Mouse (Mus musculus): ENCODE results near the gene Ntmt1. TPM values are rescaled to one million over a fixed set of nuclear protein-coding genes. Genes with fewer than 3 reads are reported as not detected.

The Ntmt1 gene
- polyA plus RNA-seq, 1 experiment from 2014 or later, result 131 TPM

- Histone ChIP-seq H3K36me3 (replicated peaks) (peaks cover 50% of the 10 kb centered on the region), H3K27me3 (ENCODE audit: poor library complexity, severe bottlenecking) (peaks cover 14% of the 10 kb centered on the region; the same call in 1 of the 2 replicates), H3K27ac (no peak overlapping the region), H3K9me3 (no peaks in the 10 kb centered on the region), H3K4me1 (peaks cover 38% of the 10 kb centered on the region), H3K4me3 (peak overlapping the region; percentile 7; the same call in 1 of the 2 replicates)
- DNase-seq (ENCODE audit: extremely low spot score, low spot score), result no peak
- 94% methylated on average over 5 of the region's 5 CpGs for WGBS
Observed at GRCm38 (mm10) chr2:30809503-30809902, 1.9 kb downstream of the Ntmt1 start.

GRCm38 (mm10) chr2:30810573-30810972, 2.9 kb downstream of the Ntmt1 start:
- no peaks in the 10 kb centered on the region for H3K9me3 ChIP-seq
- H3K4me1 ChIP-seq, result peaks cover 38% of the 10 kb centered on the region
- no peak for DNase-seq (ENCODE audit: extremely low spot score, low spot score)
- H3K27ac ChIP-seq, result no peak overlapping the region
- H3K27me3 ChIP-seq (ENCODE audit: poor library complexity, severe bottlenecking), result 0 out of 2 replicates have a peak, but pooled peaks cover 3% of the 10 kb centered on the region
- 95% methylated on average over 7 of the region's 7 CpGs for WGBS
- H3K36me3 ChIP-seq (replicated peaks), result peaks cover 61% of the 10 kb centered on the region
- no peak overlapping the region for H3K4me3 ChIP-seq

GRCm38 (mm10) chr2:30816383-30816782, 8.8 kb downstream of the Ntmt1 start:
- peaks cover 99% of the 10 kb centered on the region for H3K36me3 ChIP-seq (replicated peaks)
- no peak for DNase-seq (ENCODE audit: extremely low spot score, low spot score)
- H3K9me3 ChIP-seq, result peaks cover 9% of the 10 kb centered on the region; the same call in 1 of the 2 replicates
- 85% methylated on average over 1 of the region's 1 CpGs for WGBS
- H3K27ac ChIP-seq, result no peak overlapping the region
- no peak overlapping the region for H3K4me3 ChIP-seq
- H3K27me3 ChIP-seq (ENCODE audit: poor library complexity, severe bottlenecking), result no peaks in the 10 kb centered on the region
- H3K4me1 ChIP-seq, result no peaks in the 10 kb centered on the region

GRCm38 (mm10) chr2:30819873-30820272, 12.2 kb downstream of the Ntmt1 start:
- Histone ChIP-seq H3K9me3 (peaks cover 10% of the 10 kb centered on the region; the same call in 1 of the 2 replicates), H3K36me3 (replicated peaks) (peaks cover 99% of the 10 kb centered on the region), H3K27me3 (ENCODE audit: poor library complexity, severe bottlenecking) (no peaks in the 10 kb centered on the region), H3K4me1 (peaks cover 20% of the 10 kb centered on the region), H3K27ac (no peak overlapping the region), H3K4me3 (no peak overlapping the region)
- 93% methylated on average over 5 of the region's 5 CpGs for WGBS
- DNase-seq (ENCODE audit: extremely low spot score, low spot score), result no peak

GRCm38 (mm10) chr2:30821073-30821472, 13.4 kb downstream of the Ntmt1 start:
- no peak for DNase-seq (ENCODE audit: extremely low spot score, low spot score)
- peaks cover 99% of the 10 kb centered on the region for H3K36me3 ChIP-seq (replicated peaks)
- no peak overlapping the region for H3K27ac ChIP-seq
- peaks cover 10% of the 10 kb centered on the region; the same call in 1 of the 2 replicates for H3K9me3 ChIP-seq
- no peaks in the 10 kb centered on the region for H3K27me3 ChIP-seq (ENCODE audit: poor library complexity, severe bottlenecking)
- 97% methylated on average over 3 of the region's 3 CpGs for WGBS
- no peak overlapping the region for H3K4me3 ChIP-seq
- peaks cover 20% of the 10 kb centered on the region for H3K4me1 ChIP-seq

- 93% methylated on average over 8 of the region's 8 CpGs for WGBS
Observed at GRCm38 (mm10) chr2:30822460-30822859, 14.8 kb downstream of the Ntmt1 start.

GRCm38 (mm10) chr2:30823385-30824153, 15.9 kb downstream of the Ntmt1 start:
- no peaks in the 10 kb centered on the region for H3K27me3 ChIP-seq (ENCODE audit: poor library complexity, severe bottlenecking)
- 85% methylated on average over 13 of the region's 13 CpGs for WGBS
- peaks cover 10% of the 10 kb centered on the region; the same call in 1 of the 2 replicates for H3K9me3 ChIP-seq
- DNase-seq (ENCODE audit: extremely low spot score, low spot score), result no peak
- H3K36me3 ChIP-seq (replicated peaks), result peaks cover 85% of the 10 kb centered on the region
- H3K27ac ChIP-seq, result no peak overlapping the region
- H3K4me1 ChIP-seq, result peaks cover 44% of the 10 kb centered on the region
- no peak overlapping the region for H3K4me3 ChIP-seq

More at GRCm38 (mm10) chr2:30822460-30822859, 14.8 kb downstream of the Ntmt1 start:
- Histone ChIP-seq H3K4me3 (no peak overlapping the region), H3K36me3 (replicated peaks) (peaks cover 96% of the 10 kb centered on the region), H3K27me3 (ENCODE audit: poor library complexity, severe bottlenecking) (no peaks in the 10 kb centered on the region), H3K9me3 (peaks cover 10% of the 10 kb centered on the region; the same call in 1 of the 2 replicates), H3K4me1 (peaks cover 34% of the 10 kb centered on the region), H3K27ac (no peak overlapping the region)
- DNase-seq (ENCODE audit: extremely low spot score, low spot score), result no peak

GRCm38 (mm10) chr2:30826825-30827748, 19.5 kb downstream of the Ntmt1 start:
- Histone ChIP-seq H3K27ac (peak overlapping the region; percentile 89), H3K4me3 (peak overlapping the region; percentile 100), H3K4me1 (peaks cover 60% of the 10 kb centered on the region), H3K27me3 (ENCODE audit: poor library complexity, severe bottlenecking) (no peaks in the 10 kb centered on the region), H3K36me3 (replicated peaks) (peaks cover 50% of the 10 kb centered on the region), H3K9me3 (no peaks in the 10 kb centered on the region)
- 37% methylated on average over 26 of the region's 26 CpGs for WGBS
- peak; percentile 46 for DNase-seq (ENCODE audit: extremely low spot score, low spot score)

- peaks cover 55% of the 10 kb centered on the region for H3K4me1 ChIP-seq
- H3K4me3 ChIP-seq, result peak overlapping the region; percentile 100
- under 1% methylated on average over 63 of the region's 63 CpGs for WGBS
- H3K27ac ChIP-seq, result peak overlapping the region; percentile 89
- peaks cover 42% of the 10 kb centered on the region for H3K36me3 ChIP-seq (replicated peaks)
- H3K27me3 ChIP-seq (ENCODE audit: poor library complexity, severe bottlenecking), result no peaks in the 10 kb centered on the region
- H3K9me3 ChIP-seq, result no peaks in the 10 kb centered on the region
- peak; percentile 94 for DNase-seq (ENCODE audit: extremely low spot score, low spot score)
Observed at GRCm38 (mm10) chr2:30827749-30828475, 20.3 kb downstream of the Ntmt1 start.

- 50% methylated on average over 5 of the region's 5 CpGs for WGBS
- H3K36me3 ChIP-seq (replicated peaks), result peaks cover 28% of the 10 kb centered on the region
- no peak overlapping the region for H3K4me3 ChIP-seq
- H3K9me3 ChIP-seq, result no peaks in the 10 kb centered on the region
- peaks cover 60% of the 10 kb centered on the region for H3K4me1 ChIP-seq
- peak overlapping the region; percentile 79 for H3K27ac ChIP-seq
- no peaks in the 10 kb centered on the region for H3K27me3 ChIP-seq (ENCODE audit: poor library complexity, severe bottlenecking)
- no peak for DNase-seq (ENCODE audit: extremely low spot score, low spot score)
Observed at GRCm38 (mm10) chr2:30829315-30829714, 21.7 kb downstream of the Ntmt1 start.

GRCm38 (mm10) chr2:30830283-30830795, 22.7 kb downstream of the Ntmt1 start, which contains the start of gene Asb6:
Gene Asb6 (minus strand): TSS chr2:30830333.
- WGBS, result 6% methylated on average over 4 of the region's 4 CpGs
- Histone ChIP-seq H3K4me3 (no peak within 1 kb of the TSS), H3K27me3 (ENCODE audit: poor library complexity, severe bottlenecking) (no peaks in the 10 kb centered on the region), H3K27ac (peak within 1 kb of the TSS; percentile 79), H3K4me1 (peaks cover 68% of the 10 kb centered on the region), H3K36me3 (replicated peaks) (peaks cover 17% of the 10 kb centered on the region), H3K9me3 (no peaks in the 10 kb centered on the region)
- peak; percentile 48 for DNase-seq (ENCODE audit: extremely low spot score, low spot score)

- peak overlapping the region; percentile 84 for H3K27ac ChIP-seq
- WGBS, result 55% methylated on average over 5 of the region's 5 CpGs
- no peak for DNase-seq (ENCODE audit: extremely low spot score, low spot score)
- H3K4me1 ChIP-seq, result peaks cover 66% of the 10 kb centered on the region
- H3K9me3 ChIP-seq, result no peaks in the 10 kb centered on the region
- no peaks in the 10 kb centered on the region for H3K27me3 ChIP-seq (ENCODE audit: poor library complexity, severe bottlenecking)
- H3K36me3 ChIP-seq (replicated peaks), result no peaks in the 10 kb centered on the region
- H3K4me3 ChIP-seq, result no peak overlapping the region
Observed at GRCm38 (mm10) chr2:30833644-30834043, 26.0 kb downstream of the Ntmt1 start.
